11 mouse cellular contexts compared by ENCODE assay signal in genomic region chr4:122909572-122910189, GRCm38 (mm10). TPM values are rescaled to one million over a fixed set of nuclear protein-coding genes. Genes with fewer than 3 reads are reported as not detected.
DNase-seq lines count a peak whose midpoint lies in the region; ATAC-seq and TF ChIP-seq lines count a peak whose summit lies in the region.
"Had no signal": no experiment of that assay in that cellular context is flagged by ENCODE, and none has a peak within 500 bp of the region (broad histone marks: within the 10 kb centered on the region; RNA-seq: fewer than 3 reads in every experiment).

No protein-coding gene starts in this region.

- peak overlapping the region; percentile 79 for H3K4me3 ChIP-seq in testis, adult 2 months (ENCODE audit: control insufficient read depth, low read depth, low read length)
- no peak overlapping the region for H3K4me3 ChIP-seq in hindbrain, embryonic 15.5 days
- H3K4me3 ChIP-seq in midbrain, embryonic 11.5 days (ENCODE audit: low read depth, low read length), result no peak overlapping the region
- H3K4me3 ChIP-seq: liver, embryonic 15.5 days had no signal

- no peak for DNase-seq in testis, postnatal 14 days (ENCODE audit: low spot score)
- peak; percentile 91 for DNase-seq in midbrain, embryonic 11.5 days (ENCODE audit: low spot score, missing footprints)
- no peak for DNase-seq in cerebellum, postnatal 36 days
- no peak for DNase-seq in urinary bladder, postnatal 4 days (ENCODE audit: low spot score in 2 of 2)
- DNase-seq in thymus, postnatal 4 days, result no peak
- DNase-seq: cerebellum, adult 11-12 months had no signal

- no peak overlapping the region for H3K27ac ChIP-seq in testis, adult 2 months (ENCODE audit: control insufficient read depth, insufficient read depth, low read depth, low read length)
- no peak overlapping the region for H3K27ac ChIP-seq in hindbrain, embryonic 15.5 days (replicated peaks)
- no peak overlapping the region; the same call in 1 of the 2 replicates for H3K27ac ChIP-seq in midbrain, embryonic 11.5 days (ENCODE audit: low read depth, low read length)
- H3K27ac ChIP-seq: kidney, postnatal 0 days; liver, embryonic 15.5 days had no signal

- no peaks in the 10 kb centered on the region for H3K36me3 ChIP-seq in testis, adult 2 months (ENCODE audit: control insufficient read depth, insufficient read depth, low read length)
- H3K36me3 ChIP-seq in hindbrain, embryonic 15.5 days, result no peaks in the 10 kb centered on the region
- H3K36me3 ChIP-seq in midbrain, embryonic 11.5 days (ENCODE audit: control insufficient read depth, insufficient read depth, low read length), result no peaks in the 10 kb centered on the region
- H3K36me3 ChIP-seq: liver, embryonic 15.5 days had no signal

- ATAC-seq in hindbrain, embryonic 15.5 days (ENCODE audit: low FRiP score, low read depth), result peak; percentile 56; the same call in 1 of the 2 replicates
- ATAC-seq in midbrain, embryonic 11.5 days (ENCODE audit: low FRiP score), result peak; percentile 92
- ATAC-seq: activated CD4-positive, CD25-positive, alpha-beta regulatory T cell, adult 4 months had no signal

- H3K4me1 ChIP-seq in testis, adult 2 months (ENCODE audit: control insufficient read depth, insufficient read depth, low read length), result peaks cover 9% of the 10 kb centered on the region
- H3K4me1 ChIP-seq in hindbrain, embryonic 15.5 days (replicated peaks), result 0 out of 2 replicates have a peak, but pooled peaks cover 7% of the 10 kb centered on the region
- H3K4me1 ChIP-seq in midbrain, embryonic 11.5 days (ENCODE audit: control insufficient read depth, insufficient read depth, low read length), result peaks cover 13% of the 10 kb centered on the region
- H3K4me1 ChIP-seq: liver, embryonic 15.5 days had no signal

- no peaks in the 10 kb centered on the region for H3K27me3 ChIP-seq in testis, adult 2 months (ENCODE audit: control insufficient read depth, insufficient read depth, low read length)
- H3K27me3 ChIP-seq in hindbrain, embryonic 15.5 days, result no peaks in the 10 kb centered on the region
- H3K27me3 ChIP-seq in midbrain, embryonic 11.5 days (ENCODE audit: control insufficient read depth, insufficient read depth, low read length), result no peaks in the 10 kb centered on the region
- H3K27me3 ChIP-seq: liver, embryonic 15.5 days had no signal

- no peak for TF ChIP-seq CTCF in testis, adult 2 months (IDR thresholded peaks at IDR 0.05; ENCODE audit: control insufficient read depth, insufficient read depth, insufficient replicate concordance, low read depth, low read length)

- peak overlapping the region; percentile 33 for H3K4me2 ChIP-seq in hindbrain, embryonic 15.5 days
- H3K4me2 ChIP-seq in midbrain, embryonic 11.5 days, result peak overlapping the region; percentile 27
- H3K4me2 ChIP-seq: liver, embryonic 15.5 days had no signal

- TF ChIP-seq POLR2A in testis, adult 2 months (IDR thresholded peaks at IDR 0.05; ENCODE audit: control insufficient read depth, low read depth, low read length), result no peak

- WGBS in hindbrain, embryonic 15.5 days, result 23% methylated on average over 12 of the region's 12 CpGs
- 20% methylated on average over 12 of the region's 12 CpGs for WGBS in midbrain, embryonic 11.5 days

- no peaks in the 10 kb centered on the region for H3K9me3 ChIP-seq in hindbrain, embryonic 15.5 days
- H3K9me3 ChIP-seq in midbrain, embryonic 11.5 days (ENCODE audit: control insufficient read depth, low read length), result peaks cover 3% of the 10 kb centered on the region; the same call in 1 of the 2 replicates
- H3K9me3 ChIP-seq: liver, embryonic 15.5 days had no signal

- H3K9ac ChIP-seq in hindbrain, embryonic 15.5 days, result no peak overlapping the region
- H3K9ac ChIP-seq in midbrain, embryonic 11.5 days (ENCODE audit: low read length), result no peak overlapping the region
- H3K9ac ChIP-seq: liver, embryonic 15.5 days had no signal

RNA-seq across cellular contexts. Expression of gene Cap1, which starts 23.8 kb away (rescaled TPM):
- 47.0 and 62.4 TPM in 2 replicates for polyA plus RNA-seq in testis, adult 2 months (2012; rRNA removed)
- polyA plus RNA-seq in hindbrain, embryonic 15.5 days (2015; fragmentation: Nextera tagmentation; extraction: Ambion mirVana), result 67.8 and 72.8 TPM in 2 replicates
- polyA plus RNA-seq in midbrain, embryonic 11.5 days (2014; fragmentation: Nextera tagmentation; extraction: Ambion mirVana), result 69.7 and 74.4 TPM in 2 replicates

RNA-seq across cellular contexts. Expression of gene Mfsd2a, which starts 51.3 kb away (rescaled TPM):
- polyA plus RNA-seq in testis, adult 2 months (2012; rRNA removed), result 6.9 and 8.7 TPM in 2 replicates
- polyA plus RNA-seq in hindbrain, embryonic 15.5 days (2015; fragmentation: Nextera tagmentation; extraction: Ambion mirVana), result 28.8 and 32.3 TPM in 2 replicates
- polyA plus RNA-seq in midbrain, embryonic 11.5 days (2014; fragmentation: Nextera tagmentation; extraction: Ambion mirVana), result 22.8 and 27.2 TPM in 2 replicates
